Mouse (Mus musculus): Measurements from ENCODE around the gene Lrmda.

GRCm38 (mm10) chr14:22042146-22042545 is 22.6 kb downstream of the Lrmda start:
- no peak for TF ChIP-seq CTCF (IDR thresholded peaks at IDR 0.05; ENCODE audit: low read depth, low read length)
- TF ChIP-seq POLR2A (IDR thresholded peaks at IDR 0.05; ENCODE audit: extremely low read depth, insufficient read depth, low read length) = no peak

Measured in liver, adult 2 months (tissue).